Mouse (Mus musculus): ENCODE data around the gene Wbp1l. TPM values are rescaled to one million over a fixed set of nuclear protein-coding genes. Genes with fewer than 3 reads are reported as not detected.

Wbp1l gene
- polyA plus RNA-seq, 1 experiment from 2014 or later = 37.7 TPM

DNA sequence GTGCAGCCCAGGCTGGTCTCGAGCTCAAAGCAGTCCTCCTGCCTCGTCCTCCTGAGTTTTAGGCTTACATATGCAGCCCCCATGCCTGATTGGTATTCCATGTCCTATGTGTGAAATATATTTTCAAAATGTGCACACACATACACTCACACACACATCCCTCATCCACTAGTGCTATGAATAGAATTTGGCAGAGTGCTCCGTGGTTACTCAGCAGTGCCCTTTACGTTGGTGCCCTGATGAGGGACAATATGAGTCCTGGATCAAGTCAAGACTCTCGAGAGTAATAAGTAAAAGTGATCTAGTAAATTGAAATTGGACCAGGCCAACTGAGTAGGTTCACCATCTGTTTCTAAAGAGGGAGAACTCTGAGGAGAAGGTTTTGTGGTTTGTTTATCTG lies 44.4 kb downstream of the Wbp1l start:
- Histone ChIP-seq H3K4me3 (ENCODE audit: low read depth, low read length) (no peak overlapping the region), H3K9me3 (ENCODE audit: control insufficient read depth, low read length) (no peaks in the 10 kb centered on the region), H3K27me3 (replicated peaks; ENCODE audit: control insufficient read depth, insufficient read depth, low read length) (no peaks in the 10 kb centered on the region), H3K27ac (replicated peaks; ENCODE audit: low read depth, low read length) (no peak overlapping the region; the same call in 1 of the 2 replicates), H3K4me2 (ENCODE audit: low read depth, low read length) (no peak overlapping the region), H3K4me1 (ENCODE audit: control insufficient read depth, insufficient read depth, low read length) (peaks cover 90% of the 10 kb centered on the region), H3K9ac (ENCODE audit: low read depth, low read length) (no peak overlapping the region), H3K36me3 (ENCODE audit: control insufficient read depth, insufficient read depth, low read length) (peaks cover 6% of the 10 kb centered on the region; the same call in 1 of the 2 replicates)
- DNase-seq (ENCODE audit: low spot score) (no peak), ATAC-seq (ENCODE audit: low read depth) (no peak)
- WGBS = 66% methylated on average over 5 of the region's 5 CpGs

GRCm38 (mm10) chr19:46644343-46644792 lies 45.5 kb downstream of the Wbp1l start:
- Histone ChIP-seq H3K4me2 (ENCODE audit: low read depth, low read length) (no peak overlapping the region), H3K9me3 (ENCODE audit: control insufficient read depth, low read length) (no peaks in the 10 kb centered on the region), H3K9ac (ENCODE audit: low read depth, low read length) (no peak overlapping the region), H3K4me1 (ENCODE audit: control insufficient read depth, insufficient read depth, low read length) (peaks cover 82% of the 10 kb centered on the region), H3K36me3 (ENCODE audit: control insufficient read depth, insufficient read depth, low read length) (0 out of 2 replicates have a peak, but pooled peaks cover 10% of the 10 kb centered on the region), H3K27ac (replicated peaks; ENCODE audit: low read depth, low read length) (peak overlapping the region; percentile 80), H3K4me3 (ENCODE audit: low read depth, low read length) (no peak overlapping the region), H3K27me3 (replicated peaks; ENCODE audit: control insufficient read depth, insufficient read depth, low read length) (no peaks in the 10 kb centered on the region)
- WGBS = 66% methylated on average over 10 of the region's 10 CpGs
- no peak for DNase-seq (ENCODE audit: low spot score)
- no peak for ATAC-seq (ENCODE audit: low read depth)

GRCm38 (mm10) chr19:46644793-46645602 lies 46.1 kb downstream of the Wbp1l start:
- no peak overlapping the region; the same call in 1 of the 2 replicates for H3K4me2 ChIP-seq (ENCODE audit: low read depth, low read length)
- no peaks in the 10 kb centered on the region for H3K27me3 ChIP-seq (replicated peaks; ENCODE audit: control insufficient read depth, insufficient read depth, low read length)
- H3K27ac ChIP-seq (replicated peaks; ENCODE audit: low read depth, low read length) = peak overlapping the region; percentile 80
- H3K4me3 ChIP-seq (ENCODE audit: low read depth, low read length) = no peak overlapping the region
- 0 out of 2 replicates have a peak, but pooled peaks cover 11% of the 10 kb centered on the region for H3K36me3 ChIP-seq (ENCODE audit: control insufficient read depth, insufficient read depth, low read length)
- H3K4me1 ChIP-seq (ENCODE audit: control insufficient read depth, insufficient read depth, low read length) = peaks cover 76% of the 10 kb centered on the region
- DNase-seq (ENCODE audit: low spot score) (peak; percentile 92), ATAC-seq (ENCODE audit: low read depth) (peak; percentile 63)
- H3K9ac ChIP-seq (ENCODE audit: low read depth, low read length) = no peak overlapping the region
- H3K9me3 ChIP-seq (ENCODE audit: control insufficient read depth, low read length) = no peaks in the 10 kb centered on the region
- WGBS = 23% methylated on average over 12 of the region's 12 CpGs

GRCm38 (mm10) chr19:46646041-46646481 lies 47.2 kb downstream of the Wbp1l start:
- 0 out of 2 replicates have a peak, but pooled peaks cover 11% of the 10 kb centered on the region for H3K36me3 ChIP-seq (ENCODE audit: control insufficient read depth, insufficient read depth, low read length)

GRCm38 (mm10) chr19:46647254-46647653 lies 48.4 kb downstream of the Wbp1l start:
- WGBS = 42% methylated on average over 3 of the region's 3 CpGs
- H3K36me3 ChIP-seq (ENCODE audit: control insufficient read depth, insufficient read depth, low read length) = peaks cover 17% of the 10 kb centered on the region; the same call in 1 of the 2 replicates
- H3K4me2 ChIP-seq (ENCODE audit: low read depth, low read length) = no peak overlapping the region
- no peak overlapping the region for H3K4me3 ChIP-seq (ENCODE audit: low read depth, low read length)
- no peak for DNase-seq (ENCODE audit: low spot score)
- ATAC-seq (ENCODE audit: low read depth) = no peak
- no peak overlapping the region for H3K9ac ChIP-seq (ENCODE audit: low read depth, low read length)
- H3K4me1 ChIP-seq (ENCODE audit: control insufficient read depth, insufficient read depth, low read length) = peaks cover 54% of the 10 kb centered on the region
- H3K27ac ChIP-seq (replicated peaks; ENCODE audit: low read depth, low read length) = peak overlapping the region; percentile 44; the same call in 1 of the 2 replicates
- no peaks in the 10 kb centered on the region for H3K9me3 ChIP-seq (ENCODE audit: control insufficient read depth, low read length)
- H3K27me3 ChIP-seq (replicated peaks; ENCODE audit: control insufficient read depth, insufficient read depth, low read length) = no peaks in the 10 kb centered on the region

More at GRCm38 (mm10) chr19:46646041-46646481, 47.2 kb downstream of the Wbp1l start:
- peak overlapping the region; percentile 80 for H3K27ac ChIP-seq (replicated peaks; ENCODE audit: low read depth, low read length)
- DNase-seq (ENCODE audit: low spot score) (no peak), ATAC-seq (ENCODE audit: low read depth) (no peak)
- no peak overlapping the region for H3K4me3 ChIP-seq (ENCODE audit: low read depth, low read length)
- peaks cover 66% of the 10 kb centered on the region for H3K4me1 ChIP-seq (ENCODE audit: control insufficient read depth, insufficient read depth, low read length)
- H3K4me2 ChIP-seq (ENCODE audit: low read depth, low read length) = no peak overlapping the region
- 58% methylated on average over 12 of the region's 12 CpGs for WGBS
- H3K9me3 ChIP-seq (ENCODE audit: control insufficient read depth, low read length) = no peaks in the 10 kb centered on the region
- H3K27me3 ChIP-seq (replicated peaks; ENCODE audit: control insufficient read depth, insufficient read depth, low read length) = no peaks in the 10 kb centered on the region
- no peak overlapping the region for H3K9ac ChIP-seq (ENCODE audit: low read depth, low read length)

GRCm38 (mm10) chr19:46647850-46648249 lies 49.0 kb downstream of the Wbp1l start:
- no peak for DNase-seq (ENCODE audit: low spot score)
- Histone ChIP-seq H3K27ac (replicated peaks; ENCODE audit: low read depth, low read length) (no peak overlapping the region), H3K4me1 (ENCODE audit: control insufficient read depth, insufficient read depth, low read length) (peaks cover 48% of the 10 kb centered on the region)

GRCm38 (mm10) chr19:46648565-46648964 lies 49.7 kb downstream of the Wbp1l start:
- Histone ChIP-seq H3K27me3 (replicated peaks; ENCODE audit: control insufficient read depth, insufficient read depth, low read length) (no peaks in the 10 kb centered on the region), H3K4me3 (ENCODE audit: low read depth, low read length) (no peak overlapping the region), H3K27ac (replicated peaks; ENCODE audit: low read depth, low read length) (no peak overlapping the region), H3K36me3 (ENCODE audit: control insufficient read depth, insufficient read depth, low read length) (peaks cover 28% of the 10 kb centered on the region), H3K4me1 (ENCODE audit: control insufficient read depth, insufficient read depth, low read length) (peaks cover 41% of the 10 kb centered on the region), H3K4me2 (ENCODE audit: low read depth, low read length) (no peak overlapping the region), H3K9me3 (ENCODE audit: control insufficient read depth, low read length) (no peaks in the 10 kb centered on the region), H3K9ac (ENCODE audit: low read depth, low read length) (no peak overlapping the region)
- 93% methylated on average over 14 of the region's 14 CpGs for WGBS
- ATAC-seq (ENCODE audit: low read depth) = no peak
- DNase-seq (ENCODE audit: low spot score) = no peak

More at GRCm38 (mm10) chr19:46647850-46648249, 49.0 kb downstream of the Wbp1l start:
- Histone ChIP-seq H3K27me3 (replicated peaks; ENCODE audit: control insufficient read depth, insufficient read depth, low read length) (no peaks in the 10 kb centered on the region), H3K4me3 (ENCODE audit: low read depth, low read length) (no peak overlapping the region), H3K36me3 (ENCODE audit: control insufficient read depth, insufficient read depth, low read length) (peaks cover 21% of the 10 kb centered on the region; the same call in 1 of the 2 replicates), H3K9ac (ENCODE audit: low read depth, low read length) (no peak overlapping the region), H3K4me2 (ENCODE audit: low read depth, low read length) (no peak overlapping the region), H3K9me3 (ENCODE audit: control insufficient read depth, low read length) (no peaks in the 10 kb centered on the region)
- WGBS = 71% methylated on average over 8 of the region's 8 CpGs
- no peak for ATAC-seq (ENCODE audit: low read depth)

DNA sequence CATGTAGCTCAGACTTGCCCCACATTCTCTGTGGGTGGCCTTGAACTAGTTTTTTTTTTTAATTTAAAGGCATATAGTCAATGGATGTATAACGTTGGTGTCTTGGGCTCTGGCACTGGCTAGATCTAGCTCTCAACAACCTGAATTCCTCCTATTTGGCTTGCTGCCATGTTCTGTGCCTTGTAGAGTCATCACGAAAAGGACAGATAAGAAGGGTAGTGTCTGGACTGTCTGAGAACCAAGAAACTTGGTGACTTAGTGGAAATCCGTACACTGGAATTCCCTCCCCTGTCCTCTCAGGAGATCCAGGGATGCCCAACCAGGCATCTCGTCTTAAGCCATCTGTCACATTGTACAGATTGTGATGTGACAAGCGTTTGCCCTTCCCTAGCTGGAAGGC lies 54.3 kb downstream of the Wbp1l start:
- Histone ChIP-seq H3K27me3 (replicated peaks; ENCODE audit: control insufficient read depth, insufficient read depth, low read length) (no peaks in the 10 kb centered on the region), H3K27ac (replicated peaks; ENCODE audit: low read depth, low read length) (no peak overlapping the region), H3K4me2 (ENCODE audit: low read depth, low read length) (no peak overlapping the region), H3K4me3 (ENCODE audit: low read depth, low read length) (no peak overlapping the region), H3K4me1 (ENCODE audit: control insufficient read depth, insufficient read depth, low read length) (no peaks in the 10 kb centered on the region), H3K9me3 (ENCODE audit: control insufficient read depth, low read length) (no peaks in the 10 kb centered on the region), H3K9ac (ENCODE audit: low read depth, low read length) (no peak overlapping the region), H3K36me3 (ENCODE audit: control insufficient read depth, insufficient read depth, low read length) (peaks cover 64% of the 10 kb centered on the region)
- 79% methylated on average over 5 of the region's 5 CpGs for WGBS
- DNase-seq (ENCODE audit: low spot score) (no peak), ATAC-seq (ENCODE audit: low read depth) (no peak)

All from embryonic facial prominence, embryonic 14.5 days (tissue).